Mouse (Mus musculus) layer of hippocampus, postnatal 25 days (tissue): Measurements from ENCODE around the gene Cdhr1. TPM values are rescaled to one million over a fixed set of nuclear protein-coding genes. Genes with fewer than 3 reads are reported as not detected.

Experiments used
- DNase-seq, 2 experiments: peaks; one replicate each; pipeline ENCODE4 v3.0.0; 2022; ENCODE audit warnings: mixed read lengths in 2 of 2, low spot score in 1 of 2; ENCODE audit errors: extremely low spot score in 1 of 2
- total RNA-seq, 2 experiments: library from RNA; stranded (reverse); gene quantifications; 2 replicates each; pipeline ENCODE4 v1.2.3; 2021

Cdhr1 gene
- total RNA-seq, 2 experiments from 2014 or later = 9.1 to 10.0 TPM

GRCm38 (mm10) chr14:37083755-37084154 lies 14.4 kb downstream of the Cdhr1 start:
- DNase-seq = no peak

GRCm38 (mm10) chr14:37080724-37081123 lies 17.4 kb downstream of the Cdhr1 start:
- DNase-seq = no peak

- peak in 1 of 2 experiments; percentile 53 for DNase-seq
Measured at GRCm38 (mm10) chr14:37068516-37068915, 29.6 kb downstream of the Cdhr1 start.

- no peak for DNase-seq
Measured at GRCm38 (mm10) chr14:37067629-37068028, 30.5 kb downstream of the Cdhr1 start, which contains the start of gene Lrit2. Lrit2 (plus strand) TSS chr14:37067929.

- no peak for DNase-seq
Measured at GRCm38 (mm10) chr14:37066636-37067035, 31.5 kb downstream of the Cdhr1 start.

GRCm38 (mm10) chr14:37064849-37065248 lies 33.3 kb downstream of the Cdhr1 start:
- DNase-seq = no peak

GRCm38 (mm10) chr14:37048914-37049410 lies 49.2 kb downstream of the Cdhr1 start, which contains the start of gene Rgr:
Rgr (minus strand) TSS chr14:37048964.
- no peak for DNase-seq

- no peak for DNase-seq
Measured at GRCm38 (mm10) chr14:37034432-37034831, 63.7 kb downstream of the Cdhr1 start.

- DNase-seq = peak; percentile 69 to 89
Measured at GRCm38 (mm10) chr14:37033241-37033640, 64.9 kb downstream of the Cdhr1 start.

- DNase-seq = no peak
Measured at GRCm38 (mm10) chr14:37032481-37033104, 65.6 kb downstream of the Cdhr1 start.

GRCm38 (mm10) chr14:37028555-37028954 lies 69.6 kb downstream of the Cdhr1 start:
- DNase-seq = no peak

- no peak for DNase-seq
Measured at GRCm38 (mm10) chr14:37027951-37028350, 70.2 kb downstream of the Cdhr1 start.

Other genes starting within 250 kb of the Cdhr1 start
- gene Ccser2, start 129.6 kb downstream of the Cdhr1 start, total RNA-seq = 10 to 100 TPM; 78.8 to 84.9 TPM
- not detected for gene Rgr, start 49.4 kb downstream of the Cdhr1 start, total RNA-seq
- not detected for gene Lrit1, start 43.5 kb downstream of the Cdhr1 start, total RNA-seq
- not detected for gene Lrit2, start 30.4 kb downstream of the Cdhr1 start, total RNA-seq
- gene 2610528A11Rik, start 15.7 kb upstream of the Cdhr1 start, total RNA-seq = under 1 TPM in 1 of 2 experiments, not detected in 1; 0.81 TPM
- 100 to 1,000 TPM; 394 to 397 TPM for gene Ghitm, start 36.9 kb upstream of the Cdhr1 start, total RNA-seq